Mouse (Mus musculus) limb, embryonic 15.5 days (tissue): Measurements from ENCODE around the gene Gpd1. TPM values are rescaled to one million over a fixed set of nuclear protein-coding genes. Genes with fewer than 3 reads are reported as not detected.

Source experiments
- ATAC-seq: fragments of 200-750 bp; cut with Nextera tagmentation; 2 replicates; pipeline ENCODE4 v1.8.0; 2017; ENCODE audit warnings: low read depth, moderate TSS enrichment; ENCODE audit not compliant: insufficient number of reproducible peaks, low FRiP score, low TSS enrichment
- H3K27ac ChIP-seq: fragments of 300-500 bp; sonication (generic); 2 replicates; pipeline ENCODE4 v1.5.1; 2015; ENCODE audit warnings: moderate library complexity, mild to moderate bottlenecking, inconsistent platforms
- H3K27me3 ChIP-seq: fragments of 300-500 bp; sonication (generic); 2 replicates; pipeline ENCODE4 v1.6.1; 2015; ENCODE audit warnings: inconsistent platforms
- H3K36me3 ChIP-seq: fragments of 300-500 bp; sonication (generic); 2 replicates; pipeline ENCODE4 v1.6.1; 2015; ENCODE audit warnings: inconsistent platforms
- H3K4me1 ChIP-seq: fragments of 300-500 bp; sonication (generic); 2 replicates; pipeline ENCODE4 v1.6.1; 2015; ENCODE audit warnings: inconsistent platforms
- H3K4me2 ChIP-seq: fragments of 300-500 bp; sonication (generic); 2 replicates; pipeline ENCODE4 v1.6.1; 2015; ENCODE audit warnings: mild to moderate bottlenecking, inconsistent platforms
- H3K4me3 ChIP-seq: fragments of 300-500 bp; sonication (generic); 2 replicates; pipeline ENCODE4 v1.5.1; 2015; ENCODE audit warnings: mild to moderate bottlenecking, inconsistent platforms
- H3K9ac ChIP-seq: fragments of 300-500 bp; sonication (generic); 2 replicates; pipeline ENCODE4 v1.6.1; 2015; ENCODE audit warnings: inconsistent platforms
- H3K9me3 ChIP-seq: fragments of 300-500 bp; sonication (generic); 2 replicates; pipeline ENCODE4 v1.6.1; 2016; ENCODE audit warnings: inconsistent platforms
- WGBS: fragments of 180-500 bp; shearing (Covaris S2); methylation state at CpG from one replicate; pipeline ENCODE4 v1.1.7; 2015; 5-methylcytosine and 5-hydroxymethylcytosine counted together
- polyA plus RNA-seq: library from polyadenylated mRNA; unstranded; fragments of >200 nt; fragmentation: Nextera tagmentation; extraction: Ambion mirVana; gene quantifications from 2 replicates; pipeline ENCODE4 v1.2.1, GENCODE M21; 2015

The Gpd1 gene
- polyA plus RNA-seq, 1 experiment from 2014 or later, result 0.42 TPM

DNA sequence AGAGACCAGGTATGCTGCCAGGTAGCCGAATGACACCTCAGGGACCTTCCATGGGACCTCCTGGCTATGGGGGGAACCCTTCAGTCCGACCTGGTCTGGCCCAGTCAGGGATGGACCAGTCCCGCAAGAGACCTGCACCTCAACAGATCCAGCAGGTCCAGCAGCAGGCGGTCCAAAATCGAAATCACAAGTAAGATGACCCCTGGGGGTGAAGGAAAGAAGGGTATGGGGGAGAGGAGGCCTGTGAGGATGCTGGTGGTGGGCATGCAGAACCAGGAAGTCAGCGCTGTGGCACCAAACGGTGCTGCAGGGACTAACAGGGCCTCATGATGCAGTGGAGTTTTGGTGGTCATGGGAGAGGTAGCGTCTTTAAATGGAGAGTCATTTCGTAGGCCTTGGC lies 14.2 kb upstream of the Gpd1 start:
- peaks cover 41% of the 10 kb centered on the region for H3K36me3 ChIP-seq
- WGBS, result 73% methylated on average over 9 of the region's 9 CpGs
- H3K4me2 ChIP-seq, result peak overlapping the region; percentile 62
- H3K9ac ChIP-seq, result no peak overlapping the region
- peaks cover 33% of the 10 kb centered on the region for H3K4me1 ChIP-seq
- ATAC-seq, result no peak
- H3K9me3 ChIP-seq, result no peaks in the 10 kb centered on the region
- peak overlapping the region; percentile 98 for H3K27ac ChIP-seq
- peaks cover 5% of the 10 kb centered on the region for H3K27me3 ChIP-seq
- peak overlapping the region; percentile 84 for H3K4me3 ChIP-seq

DNA sequence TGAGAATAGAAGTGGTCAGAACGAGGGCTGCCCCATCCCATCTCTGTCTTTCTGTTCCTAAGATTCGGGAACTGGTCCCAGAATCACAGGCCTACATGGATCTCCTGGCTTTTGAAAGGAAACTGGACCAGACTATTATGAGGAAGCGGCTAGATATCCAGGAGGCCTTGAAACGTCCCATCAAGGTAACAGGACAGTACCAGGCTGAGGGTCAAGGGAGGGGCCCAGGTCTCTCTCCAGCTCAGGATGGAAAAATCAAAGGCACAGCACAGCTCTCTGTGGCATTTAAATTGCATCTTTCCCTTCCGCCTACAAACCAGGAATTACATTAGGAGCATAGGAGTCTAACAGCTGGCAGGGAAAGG lies 13.7 kb upstream of the Gpd1 start:
- whole genome bisulfite sequencing, result 72% methylated on average over 5 of the region's 5 CpGs
- Histone ChIP-seq H3K4me1 (peaks cover 33% of the 10 kb centered on the region), H3K9ac (no peak overlapping the region), H3K4me3 (no peak overlapping the region), H3K4me2 (no peak overlapping the region; the same call in 1 of the 2 replicates), H3K27ac (peak overlapping the region; percentile 38; the same call in 1 of the 2 replicates), H3K27me3 (peaks cover 1% of the 10 kb centered on the region; the same call in 1 of the 2 replicates), H3K9me3 (no peaks in the 10 kb centered on the region), H3K36me3 (peaks cover 47% of the 10 kb centered on the region)
- no peak for ATAC-seq

DNA sequence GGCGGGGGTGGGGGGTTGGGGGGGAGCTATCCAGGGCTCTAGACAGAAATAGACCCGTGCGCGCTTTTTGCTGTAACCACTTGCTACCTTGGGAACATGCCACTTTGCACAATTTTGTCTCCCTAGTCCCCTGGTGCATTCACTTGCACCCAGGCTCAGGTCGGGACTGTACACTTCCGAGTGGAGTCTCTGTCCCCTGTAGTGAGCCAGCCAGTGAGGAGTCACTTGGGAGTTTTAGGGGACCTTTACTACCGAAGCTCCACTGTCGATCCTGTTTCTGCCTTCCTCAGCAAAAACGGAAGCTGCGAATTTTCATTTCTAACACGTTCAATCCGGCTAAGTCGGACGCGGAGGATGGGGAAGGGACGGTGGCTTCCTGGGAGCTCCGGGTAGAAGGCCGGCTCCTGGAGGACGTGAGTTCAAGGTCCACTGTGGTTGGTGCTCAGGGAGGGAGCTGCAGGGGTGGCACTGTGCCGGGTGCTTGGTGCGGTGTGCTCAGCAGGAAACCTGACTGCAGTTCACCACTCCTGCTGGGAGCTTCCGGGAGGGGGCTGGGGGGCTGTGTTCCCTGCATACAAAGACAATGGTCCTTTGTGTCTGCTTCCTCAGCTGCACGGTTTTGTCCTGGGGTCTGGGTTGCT lies 13.2 kb upstream of the Gpd1 start:
- H3K27me3 ChIP-seq, result no peaks in the 10 kb centered on the region
- H3K9ac ChIP-seq, result no peak overlapping the region
- peak overlapping the region; percentile 64 for H3K27ac ChIP-seq
- no peak overlapping the region for H3K4me2 ChIP-seq
- no peaks in the 10 kb centered on the region for H3K9me3 ChIP-seq
- no peak for ATAC-seq
- H3K4me1 ChIP-seq, result peaks cover 30% of the 10 kb centered on the region
- WGBS, result 61% methylated on average over 23 of the region's 23 CpGs
- peaks cover 52% of the 10 kb centered on the region for H3K36me3 ChIP-seq
- H3K4me3 ChIP-seq, result no peak overlapping the region

DNA sequence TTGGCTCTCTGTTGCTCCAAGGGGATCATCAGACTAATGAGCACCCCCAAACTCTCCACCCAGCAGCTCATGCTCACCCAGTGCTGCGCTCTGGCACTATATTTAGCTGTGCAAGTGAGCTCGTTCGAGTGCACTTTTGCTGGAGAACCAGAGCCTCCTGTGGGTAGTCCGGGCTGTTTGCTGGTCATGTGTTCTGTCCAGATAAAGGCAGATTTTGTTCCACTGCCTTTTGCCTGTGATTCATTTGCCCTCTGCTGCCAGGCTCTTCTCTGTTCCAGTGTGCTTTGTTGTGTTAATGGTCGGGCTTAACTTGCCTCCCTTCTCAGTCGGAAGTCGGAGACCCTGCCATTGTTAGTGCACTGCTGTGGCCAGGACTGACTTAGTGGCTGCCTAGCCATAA lies 12.4 kb upstream of the Gpd1 start:
- Histone ChIP-seq H3K9ac (no peak overlapping the region), H3K27ac (peak overlapping the region; percentile 64), H3K4me1 (peaks cover 30% of the 10 kb centered on the region), H3K27me3 (no peaks in the 10 kb centered on the region), H3K4me3 (no peak overlapping the region), H3K36me3 (peaks cover 59% of the 10 kb centered on the region), H3K9me3 (no peaks in the 10 kb centered on the region), H3K4me2 (no peak overlapping the region)
- no peak for ATAC-seq
- whole genome bisulfite sequencing, result 78% methylated on average over 7 of the region's 7 CpGs

DNA sequence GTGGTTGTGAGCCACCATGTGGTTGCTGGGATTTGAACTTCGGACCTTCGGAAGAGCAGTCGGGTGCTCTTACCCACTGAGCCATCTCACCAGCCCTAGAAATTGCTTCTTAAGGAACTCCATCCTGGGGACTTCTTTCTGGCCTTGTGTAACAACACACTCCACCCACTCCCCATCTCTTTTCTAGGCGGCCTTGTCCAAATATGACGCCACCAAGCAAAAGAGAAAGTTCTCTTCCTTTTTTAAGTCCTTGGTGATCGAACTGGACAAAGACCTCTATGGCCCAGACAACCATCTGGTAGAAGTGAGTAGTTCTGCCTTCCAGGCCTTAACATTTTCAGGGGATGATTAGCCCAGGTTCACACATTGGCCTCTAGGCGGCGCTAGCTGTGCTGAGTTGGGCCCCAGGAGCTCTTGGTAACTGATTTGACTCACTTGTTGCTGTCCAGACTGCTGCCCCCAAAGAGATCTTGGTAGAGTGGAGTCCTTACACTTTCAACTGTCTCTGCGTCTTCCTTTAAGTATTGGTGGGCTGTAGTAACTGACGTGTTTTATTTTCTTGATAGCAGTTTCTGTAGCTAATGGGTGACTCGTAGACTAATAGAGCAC lies 11.8 kb upstream of the Gpd1 start, which contains the start of gene Gm17349:
Gm17349 (minus strand) TSS at position 51 of the 609 bp plus-strand sequence.
- no peaks in the 10 kb centered on the region for H3K27me3 ChIP-seq
- peaks cover 66% of the 10 kb centered on the region for H3K36me3 ChIP-seq
- no peak within 1 kb of the TSS for H3K4me3 ChIP-seq
- peaks cover 30% of the 10 kb centered on the region for H3K4me1 ChIP-seq
- H3K27ac ChIP-seq, result peak within 1 kb of the TSS; percentile 64
- no peak within 1 kb of the TSS for H3K9ac ChIP-seq
- no peak within 1 kb of the TSS for H3K4me2 ChIP-seq
- H3K9me3 ChIP-seq, result no peaks in the 10 kb centered on the region
- WGBS, result 71% methylated on average over 11 of the region's 11 CpGs
- no peak for ATAC-seq

DNA sequence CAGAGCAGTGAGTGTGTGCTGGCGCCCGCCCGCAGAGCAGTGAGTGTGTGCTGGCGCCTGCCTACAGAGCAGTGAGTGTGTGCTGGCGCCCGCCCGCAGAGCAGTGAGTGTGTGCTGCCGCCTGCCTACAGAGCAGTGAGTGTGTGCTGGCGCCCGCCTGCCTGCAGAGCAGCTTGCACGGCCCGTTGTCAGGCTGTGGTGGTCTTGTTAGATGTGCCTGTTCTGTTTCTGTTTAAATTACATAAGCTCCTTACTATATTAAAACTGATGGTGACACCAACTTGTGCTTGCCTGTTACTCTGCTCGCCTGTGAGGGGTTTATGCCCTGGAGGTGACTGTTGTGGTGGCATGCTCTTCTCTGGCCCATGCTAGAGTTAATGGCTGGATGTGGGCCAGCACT lies 9.1 kb upstream of the Gpd1 start:
- Histone ChIP-seq H3K4me2 (no peak overlapping the region), H3K4me1 (peaks cover 14% of the 10 kb centered on the region), H3K36me3 (peaks cover 92% of the 10 kb centered on the region), H3K27ac (no peak overlapping the region), H3K9ac (no peak overlapping the region), H3K27me3 (no peaks in the 10 kb centered on the region), H3K9me3 (no peaks in the 10 kb centered on the region), H3K4me3 (no peak overlapping the region)
- ATAC-seq, result no peak
- 94% methylated on average over 13 of the region's 13 CpGs for WGBS

DNA sequence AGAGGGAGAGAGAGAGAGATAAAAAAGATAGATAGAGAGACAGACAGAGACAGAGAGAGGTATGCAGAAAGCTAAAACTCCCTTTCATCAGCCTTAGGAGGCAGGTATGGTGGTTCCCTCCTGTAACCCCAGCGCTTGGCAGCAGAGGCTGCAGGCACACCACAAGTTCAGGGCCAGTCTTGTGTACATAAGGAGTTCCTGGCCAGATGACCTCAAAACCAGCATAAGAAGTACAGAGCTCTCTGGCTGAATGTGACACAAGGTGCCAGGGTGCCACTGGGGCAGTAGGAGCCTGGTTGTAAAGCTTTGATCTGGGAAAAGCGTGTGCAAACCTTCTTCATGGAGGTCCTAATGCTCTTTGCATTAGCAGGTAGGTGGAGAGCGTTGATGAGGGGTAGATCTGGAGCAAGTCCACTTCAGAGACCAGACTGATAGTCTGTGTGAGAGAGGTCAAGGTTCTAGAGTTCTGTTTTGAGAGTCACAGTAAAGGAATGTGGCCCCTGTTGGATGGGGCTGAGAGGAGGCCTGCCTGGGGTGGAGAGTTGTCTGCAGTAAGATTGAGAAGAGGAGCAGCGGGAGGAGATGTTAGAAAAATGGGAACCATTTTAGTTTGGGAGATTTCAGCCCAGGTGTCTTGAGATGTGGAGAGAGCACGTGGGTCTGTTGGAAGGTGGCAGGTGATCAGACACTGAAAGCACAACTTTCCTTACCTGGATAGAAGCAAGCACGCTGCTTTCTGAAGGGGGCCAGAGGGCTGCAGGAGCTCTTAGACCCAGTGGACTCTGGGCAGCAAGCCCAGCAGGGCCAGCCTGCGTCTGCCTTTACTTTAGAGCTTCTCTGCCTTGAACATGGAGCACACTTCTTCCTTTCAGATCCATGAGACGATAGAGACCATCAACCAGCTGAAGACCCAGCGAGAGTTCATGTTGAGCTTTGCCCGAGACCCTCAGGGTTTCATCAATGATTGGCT lies 6.8 kb upstream of the Gpd1 start:
- Histone ChIP-seq H3K9me3 (no peaks in the 10 kb centered on the region), H3K4me2 (no peak overlapping the region), H3K27ac (no peak overlapping the region), H3K4me1 (0 out of 2 replicates have a peak, but pooled peaks cover under 1% of the 10 kb centered on the region), H3K4me3 (no peak overlapping the region), H3K27me3 (no peaks in the 10 kb centered on the region), H3K36me3 (peaks cover 87% of the 10 kb centered on the region), H3K9ac (no peak overlapping the region)
- 91% methylated on average over 10 of the region's 10 CpGs for WGBS
- no peak for ATAC-seq

DNA sequence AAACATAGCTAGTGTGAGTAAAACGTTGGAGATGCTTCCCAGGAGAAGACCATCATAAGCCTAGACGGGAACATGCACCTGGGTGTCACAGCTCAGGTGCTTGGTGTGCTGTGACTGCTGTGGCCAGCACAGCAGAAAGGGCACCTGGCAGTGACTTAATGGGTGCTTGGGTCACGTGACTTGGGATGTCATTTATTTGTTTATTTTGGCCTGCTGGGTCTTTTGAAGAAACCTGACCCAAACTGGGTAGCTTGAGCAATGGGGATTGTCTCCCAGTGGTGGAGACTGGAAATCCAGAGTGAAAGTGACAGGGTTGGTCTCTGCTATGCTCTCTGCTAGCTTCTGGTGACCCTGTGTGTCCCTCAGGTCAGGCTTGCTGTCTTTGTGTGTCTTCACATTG lies 5.8 kb upstream of the Gpd1 start:
- H3K4me1 ChIP-seq, result peaks cover 7% of the 10 kb centered on the region; the same call in 1 of the 2 replicates
- H3K4me3 ChIP-seq, result no peak overlapping the region
- H3K27ac ChIP-seq, result no peak overlapping the region
- no peaks in the 10 kb centered on the region for H3K9me3 ChIP-seq
- no peak for ATAC-seq
- H3K4me2 ChIP-seq, result no peak overlapping the region
- H3K9ac ChIP-seq, result no peak overlapping the region
- peaks cover 80% of the 10 kb centered on the region for H3K36me3 ChIP-seq
- H3K27me3 ChIP-seq, result no peaks in the 10 kb centered on the region
- WGBS, result 69% methylated on average over 3 of the region's 3 CpGs

DNA sequence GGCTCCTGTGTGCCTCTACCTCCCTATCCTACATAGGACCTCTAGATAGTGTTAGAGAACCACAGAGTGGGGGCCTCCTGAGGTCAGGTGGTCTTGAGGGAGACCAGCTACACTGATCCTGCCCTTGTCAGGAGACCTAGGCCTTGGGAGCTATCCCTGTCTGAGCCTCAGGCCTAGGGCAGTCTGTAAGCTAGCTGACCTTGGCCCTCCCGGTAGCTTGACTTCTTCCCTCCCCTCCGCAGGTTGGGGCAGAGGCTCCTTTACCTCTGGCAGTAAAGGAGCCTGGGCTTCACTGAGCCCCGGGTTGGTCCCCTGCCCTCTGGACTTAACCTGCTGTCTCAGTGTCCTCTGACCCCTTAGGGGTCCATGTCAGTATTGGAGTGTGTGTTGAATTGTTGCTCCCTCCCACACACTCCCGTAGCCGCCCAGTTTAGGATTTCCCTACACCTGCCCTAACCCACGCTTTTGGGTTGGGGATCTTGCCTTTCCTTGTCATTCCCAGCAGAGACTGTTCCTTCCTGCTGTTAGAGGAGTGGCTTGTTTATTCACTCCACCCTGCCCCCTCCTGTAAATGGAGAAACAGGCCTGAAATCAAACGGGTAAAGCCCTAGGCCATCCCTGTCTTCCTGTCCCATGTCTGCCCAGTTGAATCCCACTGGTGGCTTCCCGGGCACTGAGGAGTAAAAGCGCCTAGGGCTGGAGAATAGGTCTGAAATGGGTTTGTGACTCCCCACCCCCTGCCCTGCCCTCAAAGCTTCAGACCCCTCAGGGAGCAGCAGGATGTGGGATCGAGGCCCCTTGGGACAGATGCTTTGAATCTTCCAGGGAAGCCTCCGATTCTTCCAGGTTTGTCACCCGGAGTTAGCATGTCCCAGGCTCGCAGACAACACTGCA lies 4.4 kb upstream of the Gpd1 start:
- Histone ChIP-seq H3K4me3 (no peak overlapping the region), H3K27me3 (no peaks in the 10 kb centered on the region), H3K36me3 (peaks cover 66% of the 10 kb centered on the region), H3K4me1 (peaks cover 12% of the 10 kb centered on the region; the same call in 1 of the 2 replicates), H3K9me3 (no peaks in the 10 kb centered on the region), H3K4me2 (no peak overlapping the region), H3K27ac (no peak overlapping the region), H3K9ac (no peak overlapping the region)
- 76% methylated on average over 13 of the region's 13 CpGs for WGBS
- no peak for ATAC-seq

DNA sequence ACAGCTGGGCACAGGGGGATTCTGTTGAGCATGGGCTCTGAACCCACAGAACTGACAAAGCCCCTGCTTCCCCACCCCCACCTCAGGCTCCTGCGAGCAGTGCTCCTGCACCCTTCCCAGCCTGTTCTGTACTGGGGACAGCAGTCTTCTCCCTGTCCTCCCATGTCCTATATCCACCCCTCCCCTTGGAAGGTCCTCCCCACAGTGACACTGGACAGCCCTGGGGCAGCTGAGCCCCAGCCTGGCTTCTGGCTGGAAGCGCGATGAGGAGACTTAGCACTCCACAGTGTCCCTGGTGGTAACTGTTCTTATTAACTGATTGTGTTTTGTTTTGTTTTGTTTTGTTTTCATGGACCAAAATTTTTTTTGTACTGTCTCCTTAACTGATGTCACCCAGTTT lies 3.7 kb upstream of the Gpd1 start:
- ATAC-seq, result no peak
- H3K27me3 ChIP-seq, result no peaks in the 10 kb centered on the region

DNA sequence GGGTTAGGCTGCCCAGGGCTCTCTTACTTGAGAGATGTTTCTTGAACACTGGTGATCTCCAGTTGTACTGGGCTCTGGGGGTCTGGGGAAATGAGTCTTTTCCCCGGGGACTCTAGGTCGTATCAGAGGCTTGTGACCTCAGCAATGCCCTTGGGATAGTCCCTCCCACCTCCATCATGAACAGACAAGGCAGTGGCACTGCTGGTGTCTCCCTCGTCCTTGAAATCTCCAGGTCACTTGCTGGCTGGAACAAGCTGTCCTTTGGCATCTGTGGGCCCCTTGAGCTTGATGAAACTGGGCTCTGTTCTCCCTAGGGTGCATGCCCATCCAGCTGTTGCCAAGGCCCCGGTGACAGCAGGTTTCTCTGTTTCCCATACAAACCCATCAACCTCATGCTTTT lies 3.1 kb upstream of the Gpd1 start:
- ATAC-seq, result no peak

More for the DNA sequence above, 3.7 kb upstream of the Gpd1 start:
- no peak overlapping the region for H3K4me3 ChIP-seq
- no peak overlapping the region for H3K27ac ChIP-seq
- no peaks in the 10 kb centered on the region for H3K9me3 ChIP-seq
- WGBS, result 80% methylated on average over 3 of the region's 3 CpGs
- peaks cover 59% of the 10 kb centered on the region for H3K36me3 ChIP-seq
- peaks cover 12% of the 10 kb centered on the region; the same call in 1 of the 2 replicates for H3K4me1 ChIP-seq
- H3K9ac ChIP-seq, result no peak overlapping the region
- no peak overlapping the region for H3K4me2 ChIP-seq

More for the DNA sequence above, 3.1 kb upstream of the Gpd1 start:
- Histone ChIP-seq H3K4me2 (no peak overlapping the region), H3K36me3 (peaks cover 53% of the 10 kb centered on the region), H3K9ac (no peak overlapping the region), H3K27me3 (no peaks in the 10 kb centered on the region), H3K4me3 (no peak overlapping the region), H3K4me1 (peaks cover 12% of the 10 kb centered on the region; the same call in 1 of the 2 replicates), H3K9me3 (no peaks in the 10 kb centered on the region), H3K27ac (no peak overlapping the region)
- 71% methylated on average over 4 of the region's 4 CpGs for WGBS
